Mouse (Mus musculus): Measurements from ENCODE around the gene Mapk10.

Gene Mapk10

GRCm38 (mm10) chr5:102858047-102858446 lies 353.1 kb downstream of the Mapk10 start:
- no peak for DNase-seq (ENCODE audit: low spot score)

Data from yolk sac, embryonic 10.5 days (tissue).